Mouse (Mus musculus): ENCODE results near the gene Cldn10. TPM values are rescaled to one million over a fixed set of nuclear protein-coding genes. Genes with fewer than 3 reads are reported as not detected.

The Cldn10 gene
- total RNA-seq, 2 experiments from 2014 or later: 32.6 to 39.8 TPM

DNA sequence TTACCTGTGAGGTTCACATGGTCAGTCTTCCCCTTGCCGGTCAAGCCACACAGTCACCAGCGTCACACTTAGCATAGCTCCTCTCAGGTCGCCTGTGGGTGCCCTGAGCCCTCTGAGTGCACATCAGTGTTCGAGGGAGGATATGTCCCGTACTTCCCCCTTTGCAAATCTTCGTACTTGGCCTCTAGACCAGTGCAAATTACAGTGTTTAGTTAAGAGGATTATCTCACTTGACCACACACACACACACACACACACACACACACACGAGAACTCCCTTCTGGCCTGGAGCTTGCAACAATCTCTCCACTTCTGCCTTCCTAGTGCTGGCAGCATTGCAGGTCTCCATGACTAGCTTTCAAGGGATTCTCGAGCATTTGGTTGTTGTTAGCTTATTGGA, 38.6 kb downstream of the Cldn10 start:
- DNase-seq (ENCODE audit: low spot score in 2 of 2): no peak

GRCm38 (mm10) chr14:118827283-118827904, 39.7 kb downstream of the Cldn10 start:
- no peak for DNase-seq (ENCODE audit: low spot score in 2 of 2)

DNA sequence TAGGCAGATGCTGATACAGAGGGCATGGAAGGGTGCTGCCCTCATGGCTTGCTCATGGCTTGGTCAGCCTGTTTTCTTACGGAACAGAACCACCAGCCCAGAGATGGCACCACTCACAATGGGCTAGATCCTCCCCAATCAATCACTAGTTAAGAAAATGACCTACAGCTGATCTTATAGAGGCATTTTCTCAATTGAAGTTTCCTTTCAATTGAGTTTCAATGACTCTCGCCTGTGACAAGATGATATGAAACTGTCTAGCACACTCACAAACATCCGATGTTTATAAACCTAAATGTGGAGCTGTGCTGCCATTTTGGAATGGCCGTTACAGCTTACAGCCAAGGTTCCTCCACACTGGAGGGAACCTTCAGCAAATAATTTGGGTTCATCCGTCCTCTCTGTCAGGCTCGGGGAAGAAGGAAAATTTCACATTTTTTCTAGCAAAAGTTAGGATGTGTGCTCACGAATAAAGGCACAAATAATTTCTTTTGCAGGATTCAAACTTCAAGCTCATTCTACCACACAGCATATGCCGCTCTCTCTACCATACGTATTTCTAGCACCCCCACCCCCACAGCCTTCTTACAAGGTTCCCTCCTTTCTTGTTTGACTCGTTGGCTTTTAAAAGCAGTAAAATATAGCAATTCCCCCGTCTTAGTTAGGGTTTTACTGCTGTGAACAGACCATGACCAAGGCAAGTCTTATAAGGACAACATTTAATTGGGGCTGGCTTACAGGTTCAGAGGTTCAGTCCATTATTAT, 41.8 kb downstream of the Cldn10 start:
- DNase-seq (ENCODE audit: low spot score in 2 of 2): peak in 1 of 2 experiments; percentile 51

DNA sequence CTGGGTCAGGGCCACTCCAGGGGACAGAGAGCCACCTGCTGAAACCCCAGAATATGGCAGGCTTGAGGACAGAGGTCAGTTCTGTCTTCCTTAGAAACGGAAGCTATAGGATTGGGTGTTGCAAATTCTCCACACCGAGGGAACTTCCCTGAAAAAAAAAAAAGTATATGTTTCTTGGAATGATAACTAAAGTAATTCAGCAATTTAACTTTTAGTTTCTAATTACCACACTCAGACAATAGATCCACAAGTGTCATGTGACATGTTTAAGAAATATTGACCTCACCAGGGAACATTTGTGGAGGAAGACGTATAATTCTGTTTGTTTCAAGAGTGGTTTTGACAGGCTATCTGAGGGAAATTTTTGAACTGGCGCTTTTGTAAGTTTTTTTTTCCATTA, 43.9 kb downstream of the Cldn10 start:
- DNase-seq (ENCODE audit: low spot score in 2 of 2): no peak

- DNase-seq (ENCODE audit: low spot score in 2 of 2): no peak
Observed at GRCm38 (mm10) chr14:118833241-118833640, 45.5 kb downstream of the Cldn10 start.

- DNase-seq (ENCODE audit: low spot score in 2 of 2): no peak
Observed at GRCm38 (mm10) chr14:118834313-118834712, 46.6 kb downstream of the Cldn10 start.

DNA sequence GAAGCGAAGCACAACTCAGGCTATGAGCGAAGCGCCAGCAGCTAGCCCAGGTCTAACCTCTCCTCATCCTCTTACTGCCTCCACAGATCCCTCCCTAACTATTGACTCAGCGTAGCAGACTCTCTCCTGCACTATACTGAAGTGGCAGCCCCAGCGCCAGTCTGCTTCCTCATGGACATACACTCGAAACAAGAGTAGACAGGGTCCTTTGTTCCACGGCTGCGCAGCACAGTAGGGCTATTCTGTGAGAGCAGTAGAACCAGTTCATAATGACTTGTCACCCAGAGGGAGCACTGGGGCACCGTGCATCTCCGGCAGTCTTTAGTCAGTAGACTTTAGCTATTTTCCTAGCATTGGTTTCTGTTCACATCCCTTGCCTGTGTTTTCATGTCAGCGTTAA, 48.4 kb downstream of the Cldn10 start:
- no peak for DNase-seq (ENCODE audit: low spot score in 2 of 2)

DNA sequence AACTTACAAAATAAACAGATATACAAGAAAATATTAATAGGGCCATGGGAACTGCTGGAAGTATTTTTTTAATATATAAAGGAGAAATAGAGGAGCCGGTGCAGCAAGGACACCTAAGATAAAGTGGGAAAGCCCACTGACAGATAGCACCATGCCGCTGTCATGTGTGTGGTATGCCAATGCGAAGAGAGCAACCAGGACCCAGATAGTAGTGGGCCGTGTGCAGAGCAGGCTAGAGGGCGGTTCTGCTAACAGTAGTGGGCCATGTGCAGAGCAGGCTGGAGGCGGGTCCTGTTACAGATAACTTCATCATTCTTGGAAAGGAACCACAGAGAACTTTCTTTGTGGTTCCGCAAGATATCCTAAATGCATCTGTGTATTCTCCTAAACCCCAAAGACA, 49.0 kb downstream of the Cldn10 start:
- no peak for DNase-seq (ENCODE audit: low spot score in 2 of 2)

DNA sequence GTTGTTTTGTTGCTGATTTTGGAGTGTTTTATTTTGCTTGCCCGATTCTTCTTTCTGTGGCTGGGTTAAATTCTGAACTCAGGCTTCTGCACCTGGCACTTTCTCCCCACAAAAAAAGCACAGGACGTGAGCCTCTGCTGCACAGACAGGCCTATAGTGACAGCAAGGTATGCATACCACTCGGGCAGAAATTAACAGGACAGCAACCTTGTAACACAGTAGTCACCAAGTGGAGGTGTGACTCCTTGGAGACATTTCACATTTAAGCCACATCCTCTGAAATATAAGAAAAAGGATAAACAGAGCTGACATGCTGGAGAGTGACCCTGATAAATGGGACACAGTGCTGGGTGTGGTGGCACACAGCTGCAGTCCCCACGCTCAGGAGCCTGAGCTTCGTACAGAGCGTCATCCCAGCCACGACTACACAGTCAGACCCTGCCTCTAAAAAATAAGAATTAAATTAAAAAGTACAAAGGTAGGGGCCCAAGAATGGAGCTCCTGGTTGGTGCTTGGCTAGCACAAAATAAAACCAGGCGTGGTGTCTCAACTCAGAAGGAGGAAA, 50.9 kb downstream of the Cldn10 start:
- no peak for DNase-seq (ENCODE audit: low spot score in 2 of 2)

DNA sequence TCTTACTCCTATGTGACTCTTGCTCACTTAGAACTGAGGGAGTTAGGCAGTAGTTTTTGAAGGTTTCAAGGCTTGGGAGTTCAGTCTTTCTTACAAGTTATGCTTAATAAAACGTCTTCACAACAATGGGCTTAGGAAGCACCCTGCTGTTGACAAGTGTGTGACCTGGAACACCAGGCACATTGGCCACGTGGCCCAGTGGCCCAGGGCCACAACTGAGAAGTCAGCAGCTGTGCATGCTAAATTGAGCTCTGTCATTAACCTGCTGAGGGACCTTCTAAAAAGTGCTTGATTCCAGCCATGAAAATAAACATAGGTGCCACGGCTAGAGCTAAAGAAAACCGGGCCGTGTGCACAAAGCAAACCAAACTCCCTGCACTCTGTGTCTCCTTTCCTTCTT, 51.7 kb downstream of the Cldn10 start:
- no peak for DNase-seq (ENCODE audit: low spot score in 2 of 2)

DNA sequence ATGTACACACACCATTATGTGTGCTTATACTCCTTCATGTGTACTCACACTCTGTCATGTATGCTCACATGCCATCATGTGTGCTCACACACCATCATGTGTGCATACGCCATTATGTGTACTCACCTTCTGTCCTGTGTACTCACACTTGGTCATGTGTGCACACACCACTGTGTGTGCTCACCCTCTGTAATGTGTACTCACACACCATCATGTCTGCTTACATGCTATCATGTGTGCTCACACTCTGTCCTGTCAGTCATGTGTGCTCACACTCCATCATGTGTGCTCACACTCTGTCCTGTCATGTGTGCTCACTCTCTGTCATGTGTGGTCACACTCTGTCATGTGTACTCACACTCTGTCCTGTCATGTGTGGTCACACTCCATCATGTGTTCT, 52.3 kb downstream of the Cldn10 start:
- DNase-seq (ENCODE audit: low spot score in 2 of 2): no peak

DNA sequence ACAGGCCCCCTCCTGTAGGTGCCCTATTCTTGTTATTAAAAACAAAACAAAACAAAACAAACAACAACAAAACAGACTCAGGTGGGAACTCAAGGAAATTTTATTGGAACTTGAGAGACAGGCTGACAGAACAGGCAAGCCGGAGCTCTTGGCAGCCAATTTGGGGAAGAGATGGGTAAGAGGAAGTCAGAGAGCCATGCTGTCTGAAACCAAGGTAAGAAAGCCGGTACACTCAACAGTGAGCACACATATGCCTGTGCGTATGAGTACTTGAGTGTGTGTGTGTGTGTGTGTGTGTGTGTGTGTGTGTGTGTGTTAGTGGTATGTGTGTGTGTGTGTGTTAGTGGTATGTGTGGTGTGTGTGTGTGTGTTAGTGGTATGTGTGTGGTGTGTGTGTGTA, 54.6 kb downstream of the Cldn10 start:
- no peak for DNase-seq (ENCODE audit: low spot score in 2 of 2)

DNA sequence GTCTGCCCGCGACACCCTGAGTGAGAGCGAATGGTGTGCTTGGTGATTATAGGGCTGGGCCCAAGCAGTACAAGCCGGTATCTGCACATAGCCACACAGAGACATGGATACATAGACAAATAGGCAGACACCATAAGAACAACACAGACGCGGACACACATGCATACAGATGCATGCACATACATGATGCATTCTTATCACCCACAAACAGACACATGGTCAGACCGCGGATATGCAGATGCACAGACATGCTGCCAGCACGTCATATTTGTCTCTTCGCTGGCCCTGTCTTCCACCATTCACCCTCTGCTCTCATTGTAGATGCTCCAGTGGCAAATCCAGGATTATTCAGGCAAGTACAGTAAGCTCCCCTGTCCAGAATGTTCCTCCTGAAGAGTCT, 59.1 kb downstream of the Cldn10 start:
- DNase-seq (ENCODE audit: low spot score in 2 of 2): no peak

DNA sequence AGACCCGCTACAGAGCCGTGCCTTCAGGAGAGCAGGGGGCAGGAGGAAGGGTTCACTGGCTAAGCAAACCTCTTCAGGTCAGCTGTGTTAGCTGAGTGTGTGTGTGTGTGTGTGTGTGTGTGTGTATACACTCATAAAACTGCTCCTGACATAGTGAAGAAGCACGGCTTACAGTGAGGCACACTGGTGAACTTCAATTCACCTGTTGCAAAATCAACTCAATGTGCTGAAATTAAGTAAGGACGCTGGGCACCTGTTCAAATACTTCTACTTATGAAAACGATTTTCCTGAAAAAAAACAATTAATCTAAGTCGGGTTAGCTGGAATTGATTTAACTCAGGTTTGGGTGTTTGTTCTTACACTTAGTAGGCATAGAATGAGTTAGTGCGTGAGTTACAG, 60.5 kb downstream of the Cldn10 start:
- DNase-seq (ENCODE audit: low spot score in 2 of 2): no peak

DNA sequence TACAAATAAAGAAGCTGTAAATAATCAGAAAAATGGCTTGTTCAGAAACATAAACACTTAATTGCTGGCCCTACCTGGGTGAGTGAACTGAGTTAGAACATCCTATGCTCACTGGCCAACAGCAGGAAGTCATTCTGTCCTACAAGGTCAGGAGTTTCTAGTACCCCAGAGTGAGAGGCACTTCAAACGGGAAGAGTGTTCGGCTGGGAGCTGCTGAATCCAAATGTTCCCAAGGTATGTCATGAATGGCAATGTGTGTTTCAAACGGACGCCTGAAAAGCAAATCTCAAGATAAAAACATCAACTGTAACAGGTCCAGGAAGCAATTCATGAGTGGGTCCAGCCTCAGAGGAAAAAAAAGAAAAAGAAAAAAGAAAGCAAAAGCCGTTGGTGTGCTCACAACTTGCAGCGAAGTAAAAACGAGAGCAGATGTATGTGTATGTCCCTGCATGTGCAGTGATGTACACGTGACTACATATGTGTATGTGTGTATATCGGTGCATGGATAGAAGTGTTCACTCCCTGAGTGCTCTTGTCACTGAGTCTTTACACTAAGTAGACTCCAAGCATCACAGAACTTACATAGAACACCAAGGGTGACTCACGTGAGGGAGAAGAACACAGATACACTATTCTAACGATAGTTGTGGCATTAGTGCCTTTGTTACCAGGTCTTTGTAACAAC, 62.4 kb downstream of the Cldn10 start:
- no peak for DNase-seq (ENCODE audit: low spot score in 2 of 2)

DNA sequence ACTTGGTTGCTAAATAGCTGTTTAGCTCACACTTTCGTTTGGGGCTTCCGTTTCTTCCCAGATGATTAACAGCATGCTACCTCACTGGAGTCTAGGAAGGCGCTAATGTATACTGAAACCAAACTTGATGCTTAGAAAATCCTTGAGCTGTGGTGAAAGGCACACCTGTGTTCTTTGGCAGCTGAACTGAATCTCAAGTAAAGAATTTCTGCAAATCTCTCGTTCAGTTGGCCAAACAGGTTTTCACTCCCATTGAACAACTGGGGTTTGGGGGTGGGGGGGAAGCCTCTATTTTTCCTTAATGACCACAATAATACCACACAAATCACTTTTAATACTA, 63.0 kb downstream of the Cldn10 start:
- no peak for DNase-seq (ENCODE audit: low spot score in 2 of 2)

DNA sequence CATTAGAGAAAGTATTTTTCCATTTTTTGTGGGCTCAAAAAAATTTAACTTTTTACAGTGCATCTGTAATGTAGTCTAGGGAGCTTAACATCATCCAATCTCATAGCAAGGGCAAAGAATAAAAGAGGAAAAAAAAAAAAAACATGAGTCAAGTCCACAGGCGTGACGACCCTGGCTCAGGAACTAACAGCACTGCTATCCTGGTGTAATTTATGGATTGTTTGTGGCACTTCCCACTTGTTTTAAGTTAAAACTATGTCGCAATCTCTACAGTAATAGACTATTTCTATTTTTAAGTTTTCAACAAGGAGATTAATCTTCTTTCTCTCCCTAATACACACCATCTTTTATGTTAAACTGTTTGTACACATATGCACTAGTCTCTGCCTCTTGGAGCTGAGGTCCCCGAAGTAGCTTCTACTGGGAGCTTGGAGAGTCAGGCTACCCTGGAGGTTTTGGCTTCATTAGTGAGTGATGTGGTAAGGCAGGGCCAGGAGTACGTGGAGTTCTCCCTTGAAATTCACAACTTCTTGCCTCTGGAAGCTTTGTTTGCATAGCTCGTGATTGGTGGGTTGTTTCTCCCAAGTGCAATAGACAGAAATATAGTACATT, 63.9 kb downstream of the Cldn10 start:
- DNase-seq (ENCODE audit: low spot score in 2 of 2): no peak

DNA sequence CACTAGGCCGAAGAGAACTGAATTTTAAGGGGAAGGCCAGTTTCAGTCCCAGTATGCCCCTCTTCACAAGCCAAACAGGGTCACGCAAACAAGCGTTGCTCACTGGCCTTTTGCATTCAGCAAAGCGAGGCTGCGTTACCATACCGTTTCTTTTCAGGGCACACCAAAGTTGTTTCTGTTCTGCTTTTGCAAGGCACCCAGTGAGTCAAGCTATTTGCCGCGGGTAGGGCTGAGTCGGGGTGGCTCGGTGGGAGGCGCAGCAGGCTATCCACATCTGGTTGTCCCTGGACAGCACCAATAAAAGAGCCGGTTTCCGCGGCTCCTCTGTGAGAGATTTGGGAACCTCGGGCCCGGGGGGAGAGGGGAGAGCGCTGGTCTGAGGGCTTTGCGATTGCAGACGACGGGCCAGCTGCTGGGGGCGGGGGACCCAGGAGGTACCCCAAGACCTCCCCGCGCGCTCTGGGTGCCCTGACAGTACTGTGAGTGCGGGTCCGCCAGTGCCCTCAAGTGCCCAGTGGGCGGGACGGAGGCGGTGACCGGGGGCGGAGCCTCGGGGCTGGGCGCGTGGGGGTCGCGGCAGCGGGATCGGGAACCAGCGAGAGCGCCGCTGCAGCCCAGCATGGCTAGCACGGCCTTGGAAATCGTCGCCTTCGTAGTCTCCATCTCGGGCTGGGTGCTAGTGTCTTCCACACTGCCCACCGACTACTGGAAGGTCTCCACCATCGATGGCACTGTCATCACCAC, 66.8 kb downstream of the Cldn10 start:
- DNase-seq (ENCODE audit: low spot score in 2 of 2): peak in 1 of 2 experiments; percentile 43

GRCm38 (mm10) chr14:118855141-118855800, 67.6 kb downstream of the Cldn10 start:
- DNase-seq (ENCODE audit: low spot score in 2 of 2): no peak

- no peak for DNase-seq (ENCODE audit: low spot score in 2 of 2)
Observed at GRCm38 (mm10) chr14:118856563-118856962, 68.9 kb downstream of the Cldn10 start.

- no peak for DNase-seq (ENCODE audit: low spot score in 2 of 2)
Observed at GRCm38 (mm10) chr14:118858318-118858717, 70.6 kb downstream of the Cldn10 start.

All from layer of hippocampus, adult 18-20 months (tissue).